Mouse (Mus musculus): ENCODE data around the gene Pde4c.

- peak; percentile 96 for TF ChIP-seq POLR2A (IDR thresholded peaks at IDR 0.05; ENCODE audit: borderline replicate concordance, extremely low read depth, insufficient read depth, insufficient read length, poor library complexity, severe bottlenecking)
- peak; percentile 7; the same call in 1 of the 2 replicates for TF ChIP-seq CTCF (IDR thresholded peaks at IDR 0.05; ENCODE audit: borderline replicate concordance, extremely low read depth, insufficient read depth, insufficient read length)
These were observed 53.2 kb downstream of the Pde4c start, which contains the start of gene Pik3r2 for GRCm38 (mm10) chr8:70776496-70777444.

Data from brain, embryonic 14.5 days (tissue).